Mouse (Mus musculus) layer of hippocampus, adult 18-20 months (tissue): ENCODE results near the gene Panx1. TPM values are rescaled to one million over a fixed set of nuclear protein-coding genes. Genes with fewer than 3 reads are reported as not detected.

Experiments
- DNase-seq, 2 experiments: peaks; one replicate each; pipeline ENCODE4 v3.0.0; 2022; ENCODE audit warnings: low spot score in 2 of 2
- long read RNA-seq: library from polyadenylated mRNA; stranded (forward); transcript quantifications from one replicate; pipeline ENCODE4 v2.0.0, GENCODE M21; 2021
- total RNA-seq, 2 experiments: library from RNA; stranded (reverse); gene quantifications; 2 replicates each; pipeline ENCODE4 v1.2.3; 2021

Panx1 gene
- 10 to 100 TPM; 26.3 to 27.0 TPM for total RNA-seq
- long read RNA-seq, full-length matches to known transcripts: 23 of 24 reads
- long read RNA-seq, partial matches to known transcripts: 1 of 24 reads
- long read RNA-seq, other reads (novel, unspliced or antisense): 0 of 24 reads

DNA sequence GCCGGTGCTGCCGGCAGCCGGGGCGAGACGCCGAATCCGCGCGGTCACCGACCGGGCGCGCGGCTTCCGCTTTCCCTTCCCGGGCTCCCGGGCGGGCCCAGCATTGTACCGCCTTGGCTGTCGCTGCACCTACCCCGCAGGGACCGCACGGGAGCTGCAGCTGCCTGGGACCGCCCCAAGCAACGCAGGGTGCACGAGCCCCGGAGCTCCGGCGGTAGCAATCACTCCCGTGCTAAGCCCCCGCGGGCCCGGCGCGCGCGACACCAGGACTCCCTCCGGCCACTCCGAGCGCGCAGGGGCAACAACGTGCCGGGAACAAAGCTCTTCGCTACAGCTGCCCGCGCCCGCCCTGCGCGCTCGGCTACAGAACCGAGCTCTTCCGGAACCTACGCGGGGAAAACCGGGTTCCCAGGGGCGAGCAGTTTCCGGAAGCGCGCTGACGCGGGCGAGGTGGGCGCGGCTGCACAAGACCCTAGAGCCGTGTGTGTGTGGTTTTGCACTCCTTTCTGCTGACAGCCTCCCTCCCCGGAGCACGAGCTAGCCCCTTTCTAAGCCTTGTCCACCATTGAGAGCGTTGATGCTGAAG lies at the start of gene Panx1:
TSS of gene Panx1 (minus strand) at position 395 of the 586 bp plus-strand sequence.
- peak; percentile 28 to 74 for DNase-seq

DNA sequence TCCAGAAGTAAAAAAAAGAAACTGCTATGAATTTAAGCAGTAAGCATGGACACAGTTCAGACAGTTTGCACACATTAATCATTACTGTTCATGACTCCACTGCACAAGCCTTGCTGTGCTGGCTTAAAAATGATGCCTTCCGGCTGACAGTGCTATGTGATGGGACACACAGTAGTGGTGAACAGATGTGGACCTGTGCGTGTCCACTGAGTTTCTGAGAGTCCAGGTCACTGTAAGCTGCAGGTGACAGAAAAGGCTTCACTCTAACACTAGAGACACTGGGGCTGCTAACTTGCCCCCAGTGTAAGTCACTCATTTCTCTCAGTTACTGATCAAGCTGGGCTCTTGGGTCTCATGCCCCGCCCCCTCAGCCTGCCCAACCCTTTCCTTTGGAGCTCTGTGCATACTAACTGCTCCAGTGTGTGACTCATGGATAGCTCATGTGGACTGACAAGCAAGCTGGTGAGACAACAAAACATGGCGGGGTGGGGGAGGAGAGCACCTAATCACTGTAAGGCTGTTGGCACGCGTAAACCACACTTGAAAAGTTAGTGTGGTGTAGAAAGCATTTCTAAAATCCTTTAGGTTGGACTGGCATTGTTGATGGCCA lies 23.5 kb upstream of the Panx1 start:
- DNase-seq: peak in 1 of 2 experiments; percentile 26

DNA sequence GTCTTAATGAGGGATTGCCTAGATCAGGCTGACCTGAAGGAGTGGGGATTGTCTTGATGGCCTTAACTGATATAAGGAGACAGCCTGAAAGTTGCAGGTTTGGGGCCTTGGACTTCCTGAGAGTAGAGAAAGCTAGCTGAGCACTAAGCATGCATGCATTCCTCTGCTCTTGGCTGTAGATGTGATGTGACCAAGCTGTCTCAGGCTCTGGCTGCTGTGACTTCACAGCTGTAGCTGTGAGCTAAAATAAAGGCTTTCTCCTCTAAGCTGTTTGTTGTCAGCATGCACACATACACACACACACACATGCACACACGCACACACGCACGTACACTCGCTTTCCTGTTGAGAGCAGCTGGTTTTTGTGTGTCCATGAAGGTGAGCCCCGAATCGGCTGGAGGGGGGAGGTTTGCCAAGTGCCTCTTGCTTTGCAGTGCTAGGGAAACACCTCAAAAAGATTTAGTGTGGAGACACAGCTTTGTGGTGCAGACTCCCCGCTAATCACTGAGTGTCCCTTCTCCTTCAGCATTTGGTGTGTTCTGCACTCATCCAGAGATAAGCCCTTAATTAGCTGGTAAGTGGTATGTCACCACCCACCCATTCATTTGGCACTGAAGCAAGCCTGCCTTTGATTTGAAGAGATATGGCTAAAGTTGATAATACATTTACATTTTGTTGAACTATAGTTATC lies 22.9 kb upstream of the Panx1 start:
- peak in 1 of 2 experiments; percentile 3 for DNase-seq

DNA sequence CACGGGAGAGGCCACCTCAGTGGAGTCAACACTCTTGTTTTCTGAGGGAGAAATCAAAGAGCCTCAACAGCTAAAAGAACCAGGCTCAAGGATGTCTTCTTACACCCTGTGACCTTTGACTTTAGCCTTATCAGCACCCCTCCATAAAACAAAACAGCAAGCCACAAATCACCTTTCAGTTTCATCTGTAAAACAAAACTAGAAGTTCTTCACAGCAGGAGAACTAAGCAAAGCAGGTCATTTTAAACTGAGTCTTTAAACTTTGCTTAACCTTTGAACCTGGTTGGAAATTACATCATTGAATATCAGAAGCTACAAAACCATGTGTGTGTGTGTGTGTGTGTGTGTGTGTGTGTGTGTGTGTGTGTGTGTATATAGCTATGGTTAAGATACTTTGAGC lies 18.9 kb upstream of the Panx1 start:
- DNase-seq: no peak

DNA sequence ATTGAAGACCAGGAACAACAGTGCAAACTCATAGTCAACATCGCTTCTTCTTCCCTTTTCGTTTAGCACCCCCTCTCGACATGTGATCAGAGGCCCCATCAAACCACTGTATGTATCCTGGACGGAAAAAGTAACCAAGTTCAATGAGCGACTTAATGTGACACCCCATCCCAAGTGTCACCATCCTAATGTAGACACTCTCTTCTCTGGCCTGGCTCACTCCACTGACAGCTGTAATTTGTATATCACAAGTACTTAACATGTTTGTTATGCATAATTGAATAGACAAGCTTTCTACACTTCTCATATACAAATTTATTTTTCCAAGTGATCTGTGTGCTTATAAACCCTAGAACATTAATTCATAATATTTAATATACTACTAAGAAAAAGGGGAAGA lies 15.6 kb upstream of the Panx1 start:
- no peak for DNase-seq

DNA sequence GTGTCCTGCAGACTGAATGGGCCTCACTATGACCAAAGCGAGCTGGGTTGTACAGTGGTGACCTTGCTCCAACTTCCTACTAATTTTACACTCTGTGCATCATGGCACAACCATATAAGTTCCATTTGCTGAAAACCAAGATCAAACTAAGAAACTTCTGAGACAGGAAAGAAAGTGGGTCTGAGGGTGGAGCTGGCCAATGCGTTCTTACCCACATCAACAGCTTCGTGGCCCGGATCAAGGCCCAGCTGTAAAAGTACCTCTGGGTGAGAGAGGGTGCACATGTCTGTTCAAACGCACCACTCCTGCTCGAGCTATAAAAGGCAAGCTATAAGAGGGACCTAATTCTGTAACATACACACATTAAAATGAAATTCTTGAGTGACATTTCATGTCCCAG lies 14.7 kb upstream of the Panx1 start:
- DNase-seq: no peak

DNA sequence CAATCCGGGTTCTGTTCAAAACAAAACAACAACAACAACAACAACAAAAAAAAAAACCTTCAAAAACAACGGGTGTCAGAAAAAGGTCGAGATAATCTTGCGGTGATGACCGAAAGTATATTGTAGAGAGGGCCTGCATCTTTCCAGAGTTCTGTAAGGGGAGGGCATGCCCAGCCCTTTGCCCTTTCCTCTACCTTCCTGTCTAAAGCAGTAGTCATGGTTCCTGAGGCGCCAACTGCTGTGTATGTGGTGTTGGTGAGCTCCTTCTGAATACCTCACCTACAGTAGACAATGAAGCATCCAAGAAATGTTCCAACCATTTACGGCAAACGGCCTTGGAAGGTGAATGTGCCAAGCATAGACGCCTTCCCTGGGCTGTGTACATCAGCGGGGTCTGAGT lies 462 bp upstream of the Panx1 start:
- no peak for DNase-seq

DNA sequence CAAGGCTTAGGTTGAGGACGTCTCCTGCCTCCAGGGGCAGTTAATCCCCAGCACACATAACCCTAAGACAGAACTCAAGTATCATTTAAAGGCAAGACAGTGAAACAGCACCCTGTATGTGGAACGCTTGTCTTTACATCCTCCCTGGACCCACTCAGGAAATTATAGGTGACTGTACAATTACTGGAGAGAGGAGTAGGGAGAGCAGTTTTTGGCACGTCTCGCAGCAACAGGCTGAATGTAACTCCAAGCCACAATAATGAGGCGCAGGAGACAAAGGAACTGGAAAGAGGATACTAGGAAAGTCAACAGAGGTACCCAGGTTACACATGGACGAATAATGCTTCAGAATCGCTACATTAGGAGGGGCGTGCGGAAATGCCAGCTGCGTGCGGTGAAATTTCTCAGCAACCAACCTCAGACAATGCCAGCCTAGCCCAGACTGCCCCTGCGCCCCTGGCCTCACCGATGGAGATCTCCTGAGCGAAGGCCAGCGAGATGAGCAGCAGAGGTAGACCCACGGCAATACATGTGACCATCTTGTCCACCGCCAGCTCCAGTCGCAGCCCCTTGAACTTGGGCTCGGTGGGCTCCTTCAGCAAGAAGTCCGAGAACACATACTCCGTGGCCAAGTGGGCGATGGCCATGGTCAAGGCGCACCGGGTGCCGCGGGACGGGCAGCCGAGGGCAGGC lies 741 bp downstream of the Panx1 start:
- peak in 1 of 2 experiments; percentile 28 for DNase-seq

DNA sequence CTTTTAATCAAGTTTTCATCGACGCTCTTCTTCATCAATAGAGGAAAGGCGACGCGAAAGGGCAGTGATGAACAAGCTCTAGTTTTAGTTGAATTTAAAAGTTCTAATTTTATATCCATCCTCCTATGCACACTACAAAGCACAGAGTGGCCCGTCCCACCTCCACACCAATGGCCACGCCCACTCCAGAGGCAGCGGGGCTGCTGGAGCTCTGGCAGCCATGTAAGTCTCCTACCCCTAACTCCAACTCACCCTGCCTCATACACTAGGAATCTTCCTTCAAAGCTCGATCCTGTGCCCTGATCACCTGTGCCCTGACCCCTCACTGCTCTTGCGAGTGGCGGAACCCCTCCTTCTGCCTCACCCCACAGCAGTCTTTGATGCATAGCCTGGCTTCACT lies 3.7 kb downstream of the Panx1 start:
- no peak for DNase-seq

DNA sequence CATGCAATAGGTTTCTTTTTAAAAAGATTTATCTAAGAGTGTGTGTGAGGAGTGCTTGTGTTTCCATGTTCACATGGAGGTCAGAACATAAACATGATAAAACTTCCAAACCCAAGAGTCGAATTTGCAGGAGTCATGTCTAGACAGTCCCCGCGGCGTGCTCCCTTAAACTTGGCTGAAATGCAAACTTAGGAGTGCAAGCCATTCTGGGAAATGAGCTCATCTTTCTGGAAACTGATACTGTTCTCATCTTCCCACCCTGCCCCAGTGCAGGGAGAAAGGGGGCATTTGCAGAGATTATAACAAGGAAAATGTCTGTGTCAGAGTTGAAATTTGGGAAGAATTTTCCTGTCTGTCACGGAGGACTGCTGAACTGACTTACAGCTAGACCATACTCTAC lies 5.4 kb downstream of the Panx1 start:
- no peak for DNase-seq

DNA sequence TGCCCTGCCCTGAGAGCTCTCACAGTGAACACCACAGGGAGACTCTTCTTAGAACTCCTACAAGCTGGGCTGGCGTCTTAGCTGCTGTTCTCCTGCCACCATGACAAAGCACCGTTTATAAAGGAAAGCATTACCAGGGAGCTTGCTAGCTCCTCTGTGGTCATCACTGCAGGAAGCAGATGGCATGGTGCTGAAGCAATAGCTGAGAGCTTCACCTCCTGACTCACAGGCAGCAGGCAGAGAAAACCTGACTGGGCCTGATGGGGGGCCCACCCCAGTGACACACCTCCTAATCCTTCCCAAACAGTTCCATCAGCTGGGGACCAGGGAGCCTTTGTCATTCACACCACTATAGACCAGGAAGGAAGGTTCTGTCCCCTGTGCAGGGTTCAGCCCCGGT lies 7.6 kb downstream of the Panx1 start:
- DNase-seq: no peak

DNA sequence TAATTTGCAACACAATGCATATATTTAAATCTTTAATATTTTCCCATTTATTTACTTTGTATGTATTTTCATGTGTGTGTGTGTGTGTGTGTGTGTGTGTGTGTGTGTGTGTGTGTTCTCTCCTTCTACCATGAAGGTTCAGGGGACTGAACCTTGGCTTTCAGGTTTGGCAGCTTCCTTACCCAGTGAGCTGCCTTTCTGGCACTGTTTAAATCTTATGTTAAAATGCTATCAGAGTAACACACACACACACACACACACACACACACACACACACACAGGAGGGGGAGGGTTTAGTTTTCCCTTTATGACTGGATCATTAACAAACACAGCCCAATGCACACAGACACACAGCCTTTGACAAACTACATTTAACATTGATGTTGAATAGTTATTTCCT lies 8.0 kb downstream of the Panx1 start:
- no peak for DNase-seq

DNA sequence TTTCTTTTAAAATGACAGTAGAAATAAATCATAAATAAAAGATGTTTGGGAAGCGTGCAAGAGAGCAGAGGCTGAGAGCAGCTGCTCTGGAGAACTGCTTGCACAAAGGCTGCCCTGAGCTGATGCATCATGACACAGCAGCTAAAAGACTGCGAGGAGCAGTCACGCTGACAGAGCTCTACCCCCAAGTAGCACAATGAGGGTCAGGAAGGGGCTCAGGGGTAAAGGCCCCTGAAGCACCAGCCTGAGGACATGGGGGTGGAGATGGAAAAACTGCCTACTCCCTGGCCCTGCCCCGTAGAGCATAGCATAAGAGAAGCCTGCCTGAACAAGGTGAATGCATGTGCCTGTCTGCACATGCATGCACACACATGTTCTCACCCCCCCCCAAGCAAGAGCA lies 8.5 kb downstream of the Panx1 start:
- no peak for DNase-seq

DNA sequence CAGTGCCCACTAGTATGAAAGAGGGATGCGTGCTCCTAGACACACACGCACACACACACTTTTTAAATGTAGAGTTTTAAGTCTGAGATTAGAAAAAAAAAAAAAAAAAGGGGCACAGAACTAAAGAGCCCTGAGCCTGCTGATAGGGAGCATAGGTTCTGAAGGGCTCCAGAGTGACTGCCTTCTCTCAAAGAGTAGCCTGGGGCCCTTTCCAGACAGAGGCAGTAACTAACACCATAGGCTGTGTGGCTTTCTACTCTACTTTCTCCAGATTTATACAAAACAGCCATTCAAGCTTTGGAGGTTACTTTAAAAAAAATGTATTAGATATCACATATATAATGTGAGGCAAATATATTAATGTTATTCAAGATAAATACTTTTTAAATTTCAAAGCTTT lies 8.9 kb downstream of the Panx1 start:
- DNase-seq: no peak

DNA sequence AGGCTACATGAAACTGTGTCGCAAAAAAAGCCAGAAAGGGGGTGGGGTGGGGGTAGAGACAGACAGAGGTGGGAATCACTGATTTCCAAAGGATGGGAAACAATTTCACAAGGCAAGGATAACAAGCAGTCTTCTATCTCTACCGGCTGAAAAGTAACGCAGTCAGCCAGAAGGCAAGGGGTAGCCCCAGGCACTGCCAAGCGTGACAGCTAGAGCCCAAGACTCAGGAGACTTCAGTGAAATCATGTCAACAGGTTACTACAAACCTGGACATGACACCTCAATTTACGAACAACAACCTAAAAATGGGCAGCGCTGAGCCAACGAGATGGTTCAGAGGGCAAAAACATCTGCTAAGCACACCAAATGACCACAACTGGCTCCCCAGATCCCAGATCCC lies 9.3 kb downstream of the Panx1 start:
- DNase-seq: no peak

DNA sequence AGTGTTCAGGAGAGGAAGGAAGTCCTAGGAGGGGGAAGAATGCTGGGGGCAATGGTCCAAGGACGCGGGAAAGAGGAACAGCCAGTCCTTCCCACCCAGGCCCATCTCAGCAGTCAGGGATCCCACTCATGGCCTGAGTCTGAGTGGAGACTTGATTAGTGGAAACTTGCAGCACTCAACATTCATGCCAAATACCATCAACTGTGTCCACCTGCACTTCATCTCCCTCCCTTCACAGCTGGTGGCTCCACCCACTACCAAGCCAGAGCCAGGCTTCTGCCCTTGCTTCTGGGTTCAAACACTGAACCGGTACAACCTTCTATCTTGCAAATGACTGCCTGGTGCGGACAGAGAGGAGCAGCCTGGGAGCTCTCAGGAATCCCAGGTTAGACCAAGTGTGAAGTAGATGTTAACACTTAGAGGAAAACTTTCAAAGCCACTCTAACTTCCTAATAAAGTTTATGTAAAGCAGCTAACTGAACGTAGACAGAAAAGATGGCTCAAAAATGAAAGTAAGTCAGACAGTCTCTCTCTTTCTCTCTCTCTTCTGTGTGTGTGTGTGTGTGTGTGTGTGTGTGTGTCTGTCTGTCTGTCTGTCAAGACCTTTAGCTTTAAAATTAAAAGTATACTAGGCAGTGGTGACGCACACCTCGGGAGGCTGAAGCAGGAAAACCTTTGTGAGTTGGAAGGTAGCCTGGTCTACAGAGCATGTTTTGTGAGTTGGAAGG lies 10.6 kb downstream of the Panx1 start:
- no peak for DNase-seq

DNA sequence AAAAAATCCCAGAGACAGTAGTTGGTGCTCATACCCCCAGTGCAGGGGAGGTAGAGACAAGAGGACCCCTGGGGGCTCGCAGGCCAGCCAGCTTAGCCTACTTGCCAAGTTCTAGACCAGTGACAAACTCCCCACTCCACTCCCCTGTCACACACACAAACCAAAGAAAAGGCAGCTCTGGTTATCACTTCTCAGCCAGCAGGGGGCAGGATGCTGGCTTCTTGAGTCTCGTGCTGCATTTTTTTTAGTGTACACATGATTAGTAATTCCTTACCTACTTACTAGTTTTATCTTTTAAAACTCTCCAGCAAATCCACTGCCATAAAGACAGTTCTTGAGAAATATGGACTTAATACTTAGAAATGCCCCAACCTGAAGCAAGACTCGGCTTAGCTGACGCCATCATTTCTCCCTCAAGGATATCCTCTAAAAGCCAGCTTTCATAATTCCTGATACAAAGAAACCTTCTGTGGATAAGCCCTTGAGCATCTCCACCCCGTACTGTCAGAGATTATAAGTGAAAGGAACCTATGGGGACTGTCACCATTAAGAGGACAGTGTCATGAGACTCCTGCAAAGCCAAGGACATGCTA lies 11.6 kb downstream of the Panx1 start:
- peak in 1 of 2 experiments; percentile 53 for DNase-seq

DNA sequence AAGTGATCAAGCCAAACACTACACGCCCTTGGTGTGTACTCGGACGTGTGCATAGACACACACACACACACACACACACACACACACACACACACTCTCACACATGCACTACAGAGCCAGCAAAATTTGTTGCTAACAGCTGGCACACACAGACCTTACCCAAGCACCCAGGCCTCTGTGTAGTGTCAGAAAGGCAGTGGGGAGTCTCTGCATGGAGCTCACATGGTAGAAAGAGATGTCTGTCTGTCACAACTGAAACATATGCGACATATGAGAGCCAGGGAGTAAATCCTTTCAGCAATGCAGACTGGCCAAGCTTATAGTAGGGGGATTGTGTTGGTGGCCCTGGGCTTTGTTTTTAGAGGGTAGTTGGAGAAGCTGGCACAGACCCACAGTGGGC lies 12.5 kb downstream of the Panx1 start:
- no peak for DNase-seq

DNA sequence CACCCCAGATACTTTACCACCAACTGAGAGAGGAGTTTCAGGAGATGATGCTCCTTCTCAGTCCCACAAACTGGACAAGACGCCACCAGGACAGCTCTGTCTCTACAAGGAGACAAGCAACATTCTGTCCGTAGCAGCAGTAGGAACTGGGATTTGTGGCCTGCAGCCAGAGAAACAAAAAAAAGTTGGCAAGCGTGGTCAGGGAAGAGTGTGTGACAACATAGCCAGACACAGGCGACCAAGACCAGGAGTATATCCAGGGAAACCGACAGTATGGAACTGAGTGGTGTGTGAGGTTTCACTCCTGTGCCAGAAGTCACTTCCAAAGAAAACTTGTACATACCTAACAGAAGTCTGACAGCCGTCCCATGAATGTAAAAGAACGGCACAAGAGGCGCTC lies 14.5 kb downstream of the Panx1 start:
- DNase-seq: peak in 1 of 2 experiments; percentile 25

DNA sequence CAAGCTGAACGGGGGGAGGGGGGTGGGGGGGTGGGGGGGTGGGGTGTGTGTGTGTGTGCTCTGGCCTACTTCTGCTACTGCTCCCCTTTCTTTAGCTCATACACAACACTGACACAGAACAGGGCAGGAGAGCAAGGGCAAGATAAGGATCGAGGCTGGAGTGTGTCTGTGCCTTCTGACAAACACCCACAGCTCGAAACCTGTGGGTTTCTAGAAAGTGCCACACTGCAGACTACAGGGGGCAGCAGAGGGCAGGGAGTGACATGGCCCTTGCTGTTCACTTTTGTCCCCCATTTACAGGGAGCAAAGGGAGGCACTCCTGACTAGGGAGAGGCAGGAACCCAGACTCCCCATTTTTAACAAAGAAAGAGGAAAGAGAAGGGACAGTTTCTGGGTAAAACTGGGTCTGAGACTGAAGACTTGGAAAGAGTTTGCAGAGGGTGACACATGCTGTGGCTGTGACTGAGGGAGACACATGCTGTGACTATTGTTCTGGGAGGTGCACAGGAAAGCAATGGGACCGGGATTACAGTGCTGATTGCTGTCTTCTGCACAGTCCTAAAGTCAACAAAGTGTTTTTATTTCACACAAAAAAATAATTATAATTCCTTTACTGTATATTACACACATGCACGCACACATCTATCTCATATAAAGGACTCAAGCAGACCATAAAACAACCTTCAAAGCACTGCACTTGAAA lies 16.1 kb downstream of the Panx1 start:
- peak in 1 of 2 experiments; percentile 26 for DNase-seq
